Mouse (Mus musculus): Measurements from ENCODE around the gene Smok2b. TPM values are rescaled to one million over a fixed set of nuclear protein-coding genes. Genes with fewer than 3 reads are reported as not detected.
A peak's percentile ranks its signal among the peaks of the same experiment; 100 is the strongest.
"Not testable (repeated sequence)": the region's sequence is repeated elsewhere in the genome, so short reads cannot be mapped to it uniquely, and the experiment has no call there.

The Smok2b gene
- polyA plus RNA-seq (2015; fragmentation: Nextera tagmentation; extraction: Ambion mirVana), result not detected in 2 replicates

DNA sequence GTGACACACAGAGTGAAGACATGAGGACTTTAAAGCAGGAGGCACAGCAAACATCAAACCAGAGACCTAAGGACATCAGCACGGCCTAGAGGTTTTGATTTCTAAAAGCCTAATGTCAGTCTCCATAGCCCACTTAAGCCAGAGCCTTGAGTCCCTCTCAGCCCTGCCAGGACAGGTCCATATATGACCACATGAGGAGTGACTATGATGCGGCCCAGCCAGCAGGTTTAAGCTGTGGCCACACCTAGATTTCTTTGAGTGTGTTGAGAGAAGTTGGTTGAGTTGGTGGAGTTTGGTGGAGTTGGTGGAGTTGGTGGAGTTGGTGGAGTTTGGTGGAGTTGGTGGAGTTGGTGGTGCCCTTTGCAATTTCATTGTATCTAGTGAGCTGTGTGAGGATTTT, at the start of gene Smok2b:
Gene Smok2b (plus strand): TSS at position 301 of the 400 bp plus-strand sequence.
- 72% methylated on average over 2 of the region's 2 CpGs for WGBS (ENCODE audit: insufficient replicate concordance)
- H3K4me3 ChIP-seq (ENCODE audit: low read depth, low read length); H3K4me2 ChIP-seq (ENCODE audit: low read depth, low read length); H3K36me3 ChIP-seq (replicated peaks; ENCODE audit: insufficient read depth, low read length); H3K27me3 ChIP-seq (ENCODE audit: insufficient read depth, low read length); H3K27ac ChIP-seq (ENCODE audit: low read depth); H3K4me1 ChIP-seq (ENCODE audit: insufficient read depth); ATAC-seq; H3K9ac ChIP-seq (replicated peaks); DNase-seq: not testable (repeated sequence)
- peaks cover 22% of the 10 kb centered on the region for H3K9me3 ChIP-seq (ENCODE audit: low read length)

DNA sequence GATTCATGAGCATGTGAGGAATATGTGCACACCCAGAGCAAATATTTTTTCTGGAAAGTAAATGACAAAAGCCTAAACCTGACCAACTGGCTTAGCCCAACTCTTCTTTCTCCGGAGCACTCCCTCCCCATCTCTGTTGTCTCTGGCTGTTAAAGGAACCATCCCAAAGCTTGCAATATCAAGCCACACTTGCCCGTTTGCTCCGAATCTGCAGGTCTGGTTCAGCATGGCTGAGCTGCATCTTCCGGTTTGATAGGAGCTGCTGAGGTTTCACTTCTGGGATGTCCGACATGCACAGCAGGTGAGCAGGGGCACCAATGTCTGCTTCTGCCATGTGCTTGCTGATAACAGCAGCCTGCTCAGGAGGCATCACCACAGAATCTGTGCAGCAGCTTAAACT, 49.6 kb upstream of the Smok2b start:
- not testable (repeated sequence) for ATAC-seq; H3K36me3 ChIP-seq (replicated peaks; ENCODE audit: insufficient read depth, low read length)

DNA sequence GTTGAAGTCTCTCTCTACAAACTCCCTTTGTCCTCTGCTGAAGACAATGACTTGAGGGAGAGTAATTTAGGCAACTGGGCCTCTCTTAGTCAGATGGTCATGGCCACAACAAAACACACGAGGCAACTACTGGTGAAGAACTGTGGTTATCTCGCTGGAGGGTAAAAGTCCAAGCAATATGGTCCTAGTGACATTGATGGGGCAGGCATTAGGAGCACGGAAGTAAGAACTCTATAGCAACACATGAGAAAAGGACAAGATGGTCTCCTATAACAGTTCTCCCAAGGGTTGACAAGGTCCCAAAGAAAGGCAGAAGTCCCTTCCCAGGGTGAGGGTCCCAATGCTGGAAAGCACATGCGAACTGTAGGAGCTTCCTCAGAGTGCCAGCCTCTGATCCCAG, 47.3 kb upstream of the Smok2b start:
- not testable (repeated sequence) for H3K9me3 ChIP-seq (ENCODE audit: low read length); H3K36me3 ChIP-seq (replicated peaks; ENCODE audit: insufficient read depth, low read length); H3K4me3 ChIP-seq (ENCODE audit: low read depth, low read length); H3K4me1 ChIP-seq (ENCODE audit: insufficient read depth); H3K9ac ChIP-seq (replicated peaks); DNase-seq; H3K27ac ChIP-seq (ENCODE audit: low read depth); H3K4me2 ChIP-seq (ENCODE audit: low read depth, low read length); H3K27me3 ChIP-seq (ENCODE audit: insufficient read depth, low read length); ATAC-seq
- WGBS (ENCODE audit: insufficient replicate concordance), result 52% methylated on average over 2 of the region's 4 CpGs

More for the DNA sequence above, 49.6 kb upstream of the Smok2b start:
- not testable (repeated sequence) for H3K4me3 ChIP-seq (ENCODE audit: low read depth, low read length); H3K27ac ChIP-seq (ENCODE audit: low read depth); H3K9ac ChIP-seq (replicated peaks); H3K9me3 ChIP-seq (ENCODE audit: low read length); DNase-seq; H3K4me2 ChIP-seq (ENCODE audit: low read depth, low read length); H3K27me3 ChIP-seq (ENCODE audit: insufficient read depth, low read length); H3K4me1 ChIP-seq (ENCODE audit: insufficient read depth)
- WGBS (ENCODE audit: insufficient replicate concordance), result 74% methylated on average over 5 of the region's 5 CpGs

DNA sequence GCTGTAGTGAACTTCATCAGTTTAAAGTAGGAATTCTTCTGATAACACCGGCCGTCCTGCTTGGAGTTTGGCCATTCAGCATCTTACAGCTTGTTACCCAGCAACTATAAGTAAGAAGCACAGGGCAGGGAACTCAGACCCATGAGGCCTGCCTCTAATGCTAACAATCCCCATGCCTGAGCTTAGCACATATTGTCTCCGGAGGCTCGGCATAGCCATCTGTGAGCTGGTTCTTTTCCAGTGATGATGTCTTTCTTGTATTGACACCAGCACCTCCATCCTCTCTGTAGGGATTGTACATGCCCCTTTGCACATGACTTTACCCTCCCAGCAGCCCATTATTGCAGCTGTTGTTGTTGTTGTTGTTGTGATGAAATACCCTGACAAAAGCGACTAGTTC, 45.5 kb upstream of the Smok2b start:
- H3K4me1 ChIP-seq (ENCODE audit: insufficient read depth); H3K27me3 ChIP-seq (ENCODE audit: insufficient read depth, low read length); H3K36me3 ChIP-seq (replicated peaks; ENCODE audit: insufficient read depth, low read length); H3K4me3 ChIP-seq (ENCODE audit: low read depth, low read length); H3K27ac ChIP-seq (ENCODE audit: low read depth); H3K4me2 ChIP-seq (ENCODE audit: low read depth, low read length); DNase-seq; H3K9ac ChIP-seq (replicated peaks); ATAC-seq; H3K9me3 ChIP-seq (ENCODE audit: low read length): not testable (repeated sequence)
- 86% methylated on average over 4 of the region's 5 CpGs for WGBS (ENCODE audit: insufficient replicate concordance)

DNA sequence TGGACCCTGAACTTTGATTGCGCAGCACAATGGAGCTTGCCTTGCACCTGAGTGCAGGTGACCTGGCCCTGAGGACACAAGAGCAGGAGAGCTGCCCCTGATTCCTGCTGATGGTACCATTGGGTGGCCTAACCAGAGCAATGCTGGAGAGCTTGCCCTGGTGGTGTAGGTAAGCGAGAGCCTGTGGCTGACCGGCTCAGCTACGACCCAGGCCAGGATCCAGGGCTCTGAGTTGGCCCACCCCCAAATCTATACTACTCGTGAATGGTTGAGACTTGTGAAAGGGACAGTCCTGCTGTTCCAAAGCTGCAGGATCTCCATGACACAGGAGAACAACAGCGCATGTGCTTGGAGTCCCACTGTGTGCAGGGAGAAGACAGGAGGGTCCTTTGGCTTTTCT, 43.5 kb upstream of the Smok2b start:
- not testable (repeated sequence) for H3K9me3 ChIP-seq (ENCODE audit: low read length)
- peak; percentile 45 for ATAC-seq

DNA sequence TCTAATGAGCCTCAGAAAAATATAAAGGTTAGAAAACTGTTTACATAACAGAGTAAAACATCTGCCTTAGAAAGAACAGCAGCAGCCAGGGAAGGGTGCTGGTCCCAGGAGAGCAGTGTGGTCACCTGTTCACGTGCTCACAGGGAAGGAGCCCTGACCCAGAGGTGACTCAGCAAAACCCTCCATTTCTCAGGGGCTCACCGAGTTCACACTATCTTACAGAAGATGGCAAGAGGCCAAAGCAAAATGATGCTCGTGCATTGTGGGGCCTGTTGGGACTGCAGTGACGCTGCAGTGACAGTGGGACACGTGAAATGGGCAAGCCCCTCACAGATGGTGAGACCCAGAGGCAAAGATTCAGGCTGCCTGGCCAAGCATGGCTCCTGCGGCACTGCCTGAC, 42.4 kb upstream of the Smok2b start:
- H3K4me2 ChIP-seq (ENCODE audit: low read depth, low read length); ATAC-seq; H3K27ac ChIP-seq (ENCODE audit: low read depth); H3K9me3 ChIP-seq (ENCODE audit: low read length); H3K4me1 ChIP-seq (ENCODE audit: insufficient read depth); H3K27me3 ChIP-seq (ENCODE audit: insufficient read depth, low read length); H3K9ac ChIP-seq (replicated peaks); H3K36me3 ChIP-seq (replicated peaks; ENCODE audit: insufficient read depth, low read length); H3K4me3 ChIP-seq (ENCODE audit: low read depth, low read length): not testable (repeated sequence)
- WGBS (ENCODE audit: insufficient replicate concordance), result 50% methylated on average over 5 of the region's 6 CpGs
- DNase-seq, result peak; percentile 14

More for the DNA sequence above, 43.5 kb upstream of the Smok2b start:
- H3K4me3 ChIP-seq (ENCODE audit: low read depth, low read length); H3K4me1 ChIP-seq (ENCODE audit: insufficient read depth); H3K36me3 ChIP-seq (replicated peaks; ENCODE audit: insufficient read depth, low read length); H3K27ac ChIP-seq (ENCODE audit: low read depth); H3K27me3 ChIP-seq (ENCODE audit: insufficient read depth, low read length); H3K4me2 ChIP-seq (ENCODE audit: low read depth, low read length); H3K9ac ChIP-seq (replicated peaks): not testable (repeated sequence)
- WGBS (ENCODE audit: insufficient replicate concordance), result 71% methylated on average over 6 of the region's 6 CpGs
- peak; percentile 14 for DNase-seq

DNA sequence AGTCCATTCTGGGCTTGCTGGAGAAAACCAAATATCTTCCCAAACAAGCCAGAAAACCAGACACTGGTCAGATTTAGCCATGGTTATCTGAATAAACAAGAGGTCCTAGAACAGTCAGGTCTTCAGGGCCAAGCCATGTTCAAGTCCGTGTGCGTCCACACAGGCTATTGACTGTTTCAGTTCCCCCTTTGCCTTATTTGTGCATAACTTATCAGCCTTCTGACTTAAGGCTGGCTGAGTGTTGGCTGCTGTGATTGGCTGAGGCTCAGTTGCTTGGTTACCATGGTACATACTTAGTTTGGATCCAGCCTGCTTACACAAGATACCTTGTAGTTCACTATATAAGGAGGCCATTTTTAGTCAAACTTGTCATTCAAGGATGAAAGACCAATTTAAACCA, 41.2 kb upstream of the Smok2b start:
- not testable (repeated sequence) for H3K27me3 ChIP-seq (ENCODE audit: insufficient read depth, low read length); ATAC-seq; DNase-seq; H3K4me2 ChIP-seq (ENCODE audit: low read depth, low read length); H3K4me1 ChIP-seq (ENCODE audit: insufficient read depth); H3K27ac ChIP-seq (ENCODE audit: low read depth); H3K4me3 ChIP-seq (ENCODE audit: low read depth, low read length); H3K9me3 ChIP-seq (ENCODE audit: low read length); H3K36me3 ChIP-seq (replicated peaks; ENCODE audit: insufficient read depth, low read length); H3K9ac ChIP-seq (replicated peaks)
- 69% methylated on average over 2 of the region's 2 CpGs for WGBS (ENCODE audit: insufficient replicate concordance)

DNA sequence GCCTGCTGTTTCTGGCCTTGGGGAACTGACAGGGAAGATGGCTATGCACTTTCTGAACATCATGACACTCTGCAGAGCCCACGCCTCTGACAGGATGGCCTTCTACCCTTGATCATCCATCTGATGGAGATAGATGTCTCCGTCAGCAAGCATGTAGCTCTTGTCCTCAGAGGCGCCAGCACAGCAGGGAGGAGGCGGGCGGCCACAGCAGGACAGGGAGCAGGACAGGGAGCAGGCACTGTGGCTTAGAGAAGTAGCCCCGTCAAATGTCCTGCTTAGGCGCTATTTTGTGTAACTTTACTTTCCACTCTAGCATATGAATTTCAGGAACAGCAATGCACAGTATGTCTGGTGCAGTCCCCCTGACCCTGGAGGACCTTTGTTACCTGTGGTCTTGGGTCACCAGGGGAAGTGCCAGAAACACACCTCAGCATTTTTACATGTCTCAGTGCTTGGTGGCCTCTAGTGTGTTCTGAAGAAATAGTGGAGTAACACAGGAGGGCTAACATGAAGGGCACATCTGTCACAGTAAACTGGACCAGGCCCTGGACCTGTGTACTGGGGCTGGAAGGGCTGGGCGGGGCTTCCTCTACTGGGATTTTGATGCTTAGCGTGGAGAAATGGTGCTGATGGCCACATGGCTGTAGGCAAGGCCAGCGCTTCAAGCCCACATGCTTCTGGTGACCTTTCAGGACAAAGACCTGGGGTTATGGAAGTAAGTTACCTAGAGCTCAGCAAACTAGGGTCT, 39.0 kb upstream of the Smok2b start:
- not testable (repeated sequence) for H3K27me3 ChIP-seq (ENCODE audit: insufficient read depth, low read length); ATAC-seq; H3K27ac ChIP-seq (ENCODE audit: low read depth); H3K9me3 ChIP-seq (ENCODE audit: low read length); H3K36me3 ChIP-seq (replicated peaks; ENCODE audit: insufficient read depth, low read length); DNase-seq; H3K4me1 ChIP-seq (ENCODE audit: insufficient read depth); H3K4me3 ChIP-seq (ENCODE audit: low read depth, low read length); H3K4me2 ChIP-seq (ENCODE audit: low read depth, low read length); H3K9ac ChIP-seq (replicated peaks)
- 70% methylated on average over 10 of the region's 10 CpGs for WGBS (ENCODE audit: insufficient replicate concordance)

DNA sequence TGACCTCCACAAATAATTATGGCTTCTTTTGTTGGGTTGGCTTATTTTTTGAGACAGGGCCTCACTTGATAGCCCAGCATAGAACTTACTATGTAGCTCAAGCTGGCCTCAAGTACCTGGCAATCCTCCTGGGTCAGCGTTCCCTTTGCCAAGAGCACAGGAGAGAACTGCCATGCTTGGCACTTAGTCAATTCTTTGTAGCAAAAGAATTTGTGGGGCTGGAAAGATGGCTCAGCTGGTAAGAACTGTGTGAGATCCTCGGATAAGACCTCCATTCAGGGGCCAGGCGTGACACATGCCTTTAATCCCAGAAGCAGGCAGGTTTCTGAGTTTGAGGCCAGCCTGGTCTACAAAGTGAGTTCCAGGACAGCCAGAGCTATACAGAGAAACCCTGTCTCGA, 33.6 kb upstream of the Smok2b start:
- H3K4me3 ChIP-seq (ENCODE audit: low read depth, low read length); ATAC-seq; H3K27ac ChIP-seq (ENCODE audit: low read depth); DNase-seq; H3K27me3 ChIP-seq (ENCODE audit: insufficient read depth, low read length); H3K4me2 ChIP-seq (ENCODE audit: low read depth, low read length); H3K36me3 ChIP-seq (replicated peaks; ENCODE audit: insufficient read depth, low read length); H3K4me1 ChIP-seq (ENCODE audit: insufficient read depth); H3K9ac ChIP-seq (replicated peaks): not testable (repeated sequence)
- H3K9me3 ChIP-seq (ENCODE audit: low read length), result peaks cover 12% of the 10 kb centered on the region
- WGBS (ENCODE audit: insufficient replicate concordance), result 57% methylated on average over 4 of the region's 4 CpGs

DNA sequence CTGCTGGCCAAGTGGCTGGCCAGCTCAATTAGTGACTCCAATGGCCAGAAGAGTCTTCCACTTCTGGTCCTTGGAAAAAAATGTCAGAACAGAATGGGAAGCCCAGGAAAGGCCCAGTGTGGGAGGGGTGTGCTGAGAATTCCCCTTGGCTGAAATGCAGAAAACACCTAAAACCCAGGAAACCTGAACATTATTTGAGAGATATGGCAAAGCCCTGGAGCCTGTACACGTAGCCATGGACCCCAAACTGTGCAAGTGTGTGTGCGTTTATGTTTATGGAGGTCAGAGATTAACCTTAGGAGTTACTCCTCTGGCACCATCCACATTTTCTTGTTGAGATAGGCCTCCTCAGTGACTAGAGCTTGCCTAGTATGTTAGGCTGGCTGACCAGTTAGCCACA, 31.2 kb upstream of the Smok2b start:
- H3K9me3 ChIP-seq (ENCODE audit: low read length), result peaks cover 12% of the 10 kb centered on the region
- not testable (repeated sequence) for H3K27me3 ChIP-seq (ENCODE audit: insufficient read depth, low read length); H3K4me2 ChIP-seq (ENCODE audit: low read depth, low read length); DNase-seq; H3K4me3 ChIP-seq (ENCODE audit: low read depth, low read length); H3K4me1 ChIP-seq (ENCODE audit: insufficient read depth); H3K9ac ChIP-seq (replicated peaks); H3K27ac ChIP-seq (ENCODE audit: low read depth); H3K36me3 ChIP-seq (replicated peaks; ENCODE audit: insufficient read depth, low read length); ATAC-seq
- WGBS (ENCODE audit: insufficient replicate concordance), result 63% methylated on average over 2 of the region's 2 CpGs

All from liver, postnatal 0 days (tissue).